Mouse (Mus musculus): ENCODE results near the gene Kif27. TPM values are rescaled to one million over a fixed set of nuclear protein-coding genes. Genes with fewer than 3 reads are reported as not detected.

Kif27 gene
- polyA plus RNA-seq, 1 experiment from 2014 or later, result 2.3 TPM

GRCm38 (mm10) chr13:58280528-58280927 is 78.4 kb downstream of the Kif27 start:
- H3K4me1 ChIP-seq (ENCODE audit: control insufficient read depth, insufficient read depth, low read length), result no peaks in the 10 kb centered on the region
- no peak overlapping the region for H3K4me3 ChIP-seq (replicated peaks; ENCODE audit: low read depth, low read length)
- no peak for ATAC-seq (ENCODE audit: low FRiP score, low TSS enrichment)
- no peak overlapping the region for H3K27ac ChIP-seq (replicated peaks; ENCODE audit: low read depth, low read length)
- H3K9ac ChIP-seq (replicated peaks; ENCODE audit: low read length), result no peak overlapping the region
- no peaks in the 10 kb centered on the region for H3K36me3 ChIP-seq (ENCODE audit: control insufficient read depth, insufficient read depth, low read length)
- no peak overlapping the region for H3K4me2 ChIP-seq (ENCODE audit: low read length)
- WGBS, result 90% methylated on average over 3 of the region's 3 CpGs
- H3K9me3 ChIP-seq (ENCODE audit: control insufficient read depth, low read length), result no peaks in the 10 kb centered on the region
- no peak for DNase-seq
- no peaks in the 10 kb centered on the region for H3K27me3 ChIP-seq (ENCODE audit: control insufficient read depth, insufficient read depth, low read length)

DNA sequence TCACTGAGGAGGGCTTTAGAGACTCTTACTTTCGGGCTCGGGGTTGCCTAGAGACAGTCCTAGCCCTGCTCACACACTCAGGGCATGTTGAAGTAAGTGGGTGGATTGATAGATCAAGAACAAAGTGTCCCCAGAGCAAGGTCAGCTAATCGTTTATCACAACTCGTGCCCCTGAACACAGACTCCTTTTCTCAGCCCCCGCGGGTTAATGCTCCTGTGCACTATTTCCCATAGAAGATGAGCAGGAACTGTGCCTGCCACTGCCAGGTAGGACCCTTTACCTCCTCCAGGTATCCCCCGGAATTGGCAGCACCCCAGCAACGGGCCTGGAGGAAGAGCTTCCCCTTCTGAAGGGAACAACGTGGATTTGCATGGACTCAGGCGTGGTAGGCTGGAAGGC is 82.7 kb downstream of the Kif27 start:
- no peak overlapping the region for H3K4me3 ChIP-seq (replicated peaks; ENCODE audit: low read depth, low read length)
- no peak overlapping the region for H3K9ac ChIP-seq (replicated peaks; ENCODE audit: low read length)
- no peaks in the 10 kb centered on the region for H3K9me3 ChIP-seq (ENCODE audit: control insufficient read depth, low read length)
- ATAC-seq (ENCODE audit: low FRiP score, low TSS enrichment) (no peak), DNase-seq (no peak)
- H3K27ac ChIP-seq (replicated peaks; ENCODE audit: low read depth, low read length), result no peak overlapping the region
- no peaks in the 10 kb centered on the region for H3K27me3 ChIP-seq (ENCODE audit: control insufficient read depth, insufficient read depth, low read length)
- H3K36me3 ChIP-seq (ENCODE audit: control insufficient read depth, insufficient read depth, low read length), result no peaks in the 10 kb centered on the region
- H3K4me1 ChIP-seq (ENCODE audit: control insufficient read depth, insufficient read depth, low read length), result peaks cover 11% of the 10 kb centered on the region; the same call in 1 of the 2 replicates
- no peak overlapping the region for H3K4me2 ChIP-seq (ENCODE audit: low read length)
- WGBS, result 80% methylated on average over 10 of the region's 10 CpGs

DNA sequence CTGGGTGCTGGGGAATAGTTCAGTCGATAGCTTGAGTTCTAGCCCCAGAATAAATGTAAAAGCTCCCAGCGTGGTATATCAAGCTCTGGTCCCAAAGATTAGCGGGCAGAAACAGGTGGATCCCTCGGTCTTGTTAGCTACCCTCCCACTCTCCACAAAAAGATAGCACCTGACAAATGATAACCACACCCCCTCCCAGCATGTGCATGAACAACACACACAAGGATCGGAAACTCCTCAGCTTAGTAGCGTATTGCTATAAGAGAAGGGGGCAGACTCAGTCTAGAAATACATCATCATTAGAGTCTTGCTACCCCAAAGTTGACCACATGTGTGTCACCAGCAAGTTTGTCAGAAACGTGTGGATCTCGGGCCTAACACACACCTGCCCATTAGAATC is 83.3 kb downstream of the Kif27 start, which contains the start of gene Gkap1:
TSS of gene Gkap1 (minus strand) at position 101 of the 400 bp plus-strand sequence.
- Histone ChIP-seq H3K4me1 (ENCODE audit: control insufficient read depth, insufficient read depth, low read length) (peaks cover 11% of the 10 kb centered on the region; the same call in 1 of the 2 replicates), H3K27me3 (ENCODE audit: control insufficient read depth, insufficient read depth, low read length) (no peaks in the 10 kb centered on the region), H3K9me3 (ENCODE audit: control insufficient read depth, low read length) (no peaks in the 10 kb centered on the region), H3K4me3 (replicated peaks; ENCODE audit: low read depth, low read length) (peak within 1 kb of the TSS; percentile 81), H3K9ac (replicated peaks; ENCODE audit: low read length) (peak within 1 kb of the TSS; percentile 82), H3K27ac (replicated peaks; ENCODE audit: low read depth, low read length) (peak within 1 kb of the TSS; percentile 82), H3K4me2 (ENCODE audit: low read length) (peak within 1 kb of the TSS; percentile 85), H3K36me3 (ENCODE audit: control insufficient read depth, insufficient read depth, low read length) (no peaks in the 10 kb centered on the region)
- DNase-seq (no peak), ATAC-seq (ENCODE audit: low FRiP score, low TSS enrichment) (no peak)
- WGBS, result 78% methylated on average over 8 of the region's 8 CpGs

- ATAC-seq (ENCODE audit: low FRiP score, low TSS enrichment) (no peak), DNase-seq (no peak)
- no peaks in the 10 kb centered on the region for H3K9me3 ChIP-seq (ENCODE audit: control insufficient read depth, low read length)
- H3K27ac ChIP-seq (replicated peaks; ENCODE audit: low read depth, low read length), result peak overlapping the region; percentile 82; the same call in 1 of the 2 replicates
- peaks cover 11% of the 10 kb centered on the region; the same call in 1 of the 2 replicates for H3K4me1 ChIP-seq (ENCODE audit: control insufficient read depth, insufficient read depth, low read length)
- no peaks in the 10 kb centered on the region for H3K36me3 ChIP-seq (ENCODE audit: control insufficient read depth, insufficient read depth, low read length)
- H3K4me2 ChIP-seq (ENCODE audit: low read length), result peak overlapping the region; percentile 85
- H3K4me3 ChIP-seq (replicated peaks; ENCODE audit: low read depth, low read length), result peak overlapping the region; percentile 81
- no peaks in the 10 kb centered on the region for H3K27me3 ChIP-seq (ENCODE audit: control insufficient read depth, insufficient read depth, low read length)
- peak overlapping the region; percentile 82 for H3K9ac ChIP-seq (replicated peaks; ENCODE audit: low read length)
- 17% methylated on average over 9 of the region's 9 CpGs for WGBS
Observed at GRCm38 (mm10) chr13:58275076-58275475, 83.8 kb downstream of the Kif27 start.

- Histone ChIP-seq H3K4me2 (ENCODE audit: low read length) (peak overlapping the region; percentile 85), H3K4me3 (replicated peaks; ENCODE audit: low read depth, low read length) (peak overlapping the region; percentile 81), H3K36me3 (ENCODE audit: control insufficient read depth, insufficient read depth, low read length) (no peaks in the 10 kb centered on the region), H3K9me3 (ENCODE audit: control insufficient read depth, low read length) (no peaks in the 10 kb centered on the region), H3K4me1 (ENCODE audit: control insufficient read depth, insufficient read depth, low read length) (peaks cover 11% of the 10 kb centered on the region; the same call in 1 of the 2 replicates), H3K9ac (replicated peaks; ENCODE audit: low read length) (peak overlapping the region; percentile 82), H3K27ac (replicated peaks; ENCODE audit: low read depth, low read length) (peak overlapping the region; percentile 82), H3K27me3 (ENCODE audit: control insufficient read depth, insufficient read depth, low read length) (no peaks in the 10 kb centered on the region)
- DNase-seq, result peak; percentile 89
- WGBS, result under 1% methylated on average over 84 of the region's 84 CpGs
- peak; percentile 87 for ATAC-seq (ENCODE audit: low FRiP score, low TSS enrichment)
Observed at GRCm38 (mm10) chr13:58274259-58274991, 84.5 kb downstream of the Kif27 start.

DNA sequence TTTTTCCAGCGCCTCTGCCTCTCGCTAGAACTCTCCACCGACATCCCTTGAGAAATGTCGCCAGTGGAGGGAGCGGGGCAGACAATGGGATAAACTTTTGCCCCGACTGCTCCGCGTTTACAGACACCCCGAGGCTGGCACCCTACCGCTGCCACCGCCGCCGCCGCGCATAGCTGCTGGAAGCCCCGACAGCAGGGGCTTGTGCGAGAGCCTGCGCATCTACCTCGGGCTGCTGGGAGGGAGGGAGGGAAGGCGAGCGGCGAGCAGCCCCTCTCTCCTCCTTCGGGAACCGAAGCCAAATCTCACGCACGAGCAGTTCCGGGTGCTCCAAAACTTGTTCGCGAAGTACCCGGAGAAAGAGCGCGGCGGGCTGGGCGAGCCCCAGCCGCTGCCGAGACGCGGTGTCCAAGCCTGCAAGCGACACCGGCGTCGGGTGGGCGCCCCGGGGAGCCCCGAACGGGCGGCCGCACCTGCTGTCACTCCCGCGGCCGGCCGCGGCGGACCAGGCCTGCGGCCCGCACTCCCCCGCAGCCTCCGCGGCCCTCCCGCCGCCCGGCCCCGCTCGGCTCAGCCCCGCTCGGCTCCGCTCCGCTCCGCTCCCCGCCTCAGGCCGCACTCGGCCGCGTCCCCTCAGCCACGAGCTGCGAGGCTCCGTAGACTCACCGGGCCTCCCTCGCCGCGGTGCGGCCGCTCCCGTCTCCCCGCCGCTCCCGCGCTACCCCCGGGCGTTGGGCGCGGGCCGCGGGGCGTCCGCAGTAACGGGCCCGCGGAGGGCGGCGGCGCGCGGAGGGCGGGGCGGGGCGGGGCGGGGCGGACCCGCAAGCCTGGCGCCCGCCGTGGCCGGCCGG is 85.3 kb downstream of the Kif27 start:
- ATAC-seq (ENCODE audit: low FRiP score, low TSS enrichment) (peak; percentile 81), DNase-seq (peak; percentile 73)
- Histone ChIP-seq H3K4me3 (replicated peaks; ENCODE audit: low read depth, low read length) (peak overlapping the region; percentile 81), H3K9me3 (ENCODE audit: control insufficient read depth, low read length) (no peaks in the 10 kb centered on the region), H3K9ac (replicated peaks; ENCODE audit: low read length) (peak overlapping the region; percentile 82), H3K27me3 (ENCODE audit: control insufficient read depth, insufficient read depth, low read length) (no peaks in the 10 kb centered on the region), H3K27ac (replicated peaks; ENCODE audit: low read depth, low read length) (peak overlapping the region; percentile 82), H3K36me3 (ENCODE audit: control insufficient read depth, insufficient read depth, low read length) (no peaks in the 10 kb centered on the region), H3K4me2 (ENCODE audit: low read length) (peak overlapping the region; percentile 85), H3K4me1 (ENCODE audit: control insufficient read depth, insufficient read depth, low read length) (peaks cover 11% of the 10 kb centered on the region; the same call in 1 of the 2 replicates)
- WGBS, result under 1% methylated on average over 108 of the region's 115 CpGs

DNA sequence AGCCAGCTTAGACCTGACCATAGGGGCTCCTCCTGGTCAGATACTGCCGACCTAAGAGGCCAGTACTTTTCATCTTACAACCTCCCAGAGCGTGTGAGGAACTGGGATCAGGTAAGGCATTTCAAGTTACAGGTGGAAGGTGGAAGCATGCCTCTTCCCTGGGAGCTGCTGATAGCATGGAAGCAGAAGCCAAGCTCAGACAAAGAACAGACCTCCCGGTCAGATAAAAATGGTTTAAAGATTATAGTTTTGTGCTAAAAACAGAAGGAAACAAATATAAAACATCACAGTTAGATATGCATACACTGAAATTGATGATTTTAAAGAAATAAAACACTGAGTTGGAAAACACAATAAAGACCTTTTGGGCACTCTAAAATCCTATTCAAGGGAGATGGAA is 92.1 kb downstream of the Kif27 start:
- no peak overlapping the region for H3K4me2 ChIP-seq (ENCODE audit: low read length)
- no peak overlapping the region for H3K9ac ChIP-seq (replicated peaks; ENCODE audit: low read length)
- no peak overlapping the region for H3K27ac ChIP-seq (replicated peaks; ENCODE audit: low read depth, low read length)
- no peak overlapping the region for H3K4me3 ChIP-seq (replicated peaks; ENCODE audit: low read depth, low read length)
- ATAC-seq (ENCODE audit: low FRiP score, low TSS enrichment), result no peak
- DNase-seq, result no peak
- H3K36me3 ChIP-seq (ENCODE audit: control insufficient read depth, insufficient read depth, low read length), result peaks cover 4% of the 10 kb centered on the region; the same call in 1 of the 2 replicates
- no peaks in the 10 kb centered on the region for H3K4me1 ChIP-seq (ENCODE audit: control insufficient read depth, insufficient read depth, low read length)
- 86% methylated on average over 3 of the region's 3 CpGs for WGBS
- no peaks in the 10 kb centered on the region for H3K9me3 ChIP-seq (ENCODE audit: control insufficient read depth, low read length)
- no peaks in the 10 kb centered on the region for H3K27me3 ChIP-seq (ENCODE audit: control insufficient read depth, insufficient read depth, low read length)

GRCm38 (mm10) chr13:58263546-58263945 is 95.4 kb downstream of the Kif27 start:
- Histone ChIP-seq H3K27ac (replicated peaks; ENCODE audit: low read depth, low read length) (no peak overlapping the region), H3K4me2 (ENCODE audit: low read length) (no peak overlapping the region), H3K4me3 (replicated peaks; ENCODE audit: low read depth, low read length) (no peak overlapping the region), H3K27me3 (ENCODE audit: control insufficient read depth, insufficient read depth, low read length) (no peaks in the 10 kb centered on the region), H3K36me3 (ENCODE audit: control insufficient read depth, insufficient read depth, low read length) (peaks cover 12% of the 10 kb centered on the region; the same call in 1 of the 2 replicates), H3K4me1 (ENCODE audit: control insufficient read depth, insufficient read depth, low read length) (no peaks in the 10 kb centered on the region), H3K9me3 (ENCODE audit: control insufficient read depth, low read length) (no peaks in the 10 kb centered on the region), H3K9ac (replicated peaks; ENCODE audit: low read length) (no peak overlapping the region)
- DNase-seq, result no peak
- 89% methylated on average over 8 of the region's 8 CpGs for WGBS
- no peak for ATAC-seq (ENCODE audit: low FRiP score, low TSS enrichment)
